Mouse (Mus musculus) myocyte (in vitro differentiated cells): ENCODE measurements at regions not wholly inside any gene's neighbourhood (a gene's known extent, or its start where the extent isn't known, plus 50 kb on each side); places are given as distances from the start of the nearest gene placed in this dataset.

Source experiments
- H3K27me3 ChIP-seq: one replicate; pipeline ENCODE4 v1.6.1; 2011; ENCODE audit not compliant: control insufficient read depth, insufficient read depth, insufficient read length
- H3K36me3 ChIP-seq: one replicate; pipeline ENCODE4 v1.6.1; 2011; ENCODE audit not compliant: control insufficient read depth, insufficient read depth
- H3K4me2 ChIP-seq: one replicate; pipeline ENCODE4 v1.6.1; 2011; ENCODE audit warnings: low read depth, control low read depth
- H3K4me3 ChIP-seq: one replicate; pipeline ENCODE4 v1.5.1; 2011; ENCODE audit warnings: mild to moderate bottlenecking, control low read depth, moderate library complexity
- H3K79me2 ChIP-seq: one replicate; pipeline ENCODE4 v1.6.1; 2011; ENCODE audit not compliant: control insufficient read depth, insufficient read depth
- H3ac ChIP-seq: one replicate; pipeline ENCODE4 v1.6.1; 2011; ENCODE audit not compliant: control insufficient read depth, insufficient read length
- CEBPB ChIP-seq: IDR thresholded peaks from 2 replicates; pipeline ENCODE4 v1.6.1; 2011; ENCODE audit warnings: mild to moderate bottlenecking, moderate library complexity; ENCODE audit not compliant: poor library complexity, insufficient read depth, severe bottlenecking
- E2F4 ChIP-seq: IDR thresholded peaks from one replicate; pipeline ENCODE4 v1.6.1; 2011; ENCODE audit warnings: mild to moderate bottlenecking, control low read depth, moderate library complexity; ENCODE audit not compliant: insufficient read depth
- MAX ChIP-seq: IDR thresholded peaks from one replicate; pipeline ENCODE4 v1.6.1; 2011; ENCODE audit warnings: low read depth, mild to moderate bottlenecking, control low read depth
- MYOD1 ChIP-seq, 3 experiments: IDR thresholded peaks; one replicate each; pipeline ENCODE4 v1.6.1; 2011; ENCODE audit warnings: control low read depth in 2 of 3, low read depth in 2 of 3, mild to moderate bottlenecking in 2 of 3, moderate library complexity in 1 of 3; ENCODE audit not compliant: insufficient read length in 2 of 3, control insufficient read depth in 1 of 3
- MYOG ChIP-seq, 3 experiments: IDR thresholded peaks; one replicate each; pipeline ENCODE4 v1.6.1; 2011; ENCODE audit warnings: control low read depth in 2 of 3, low read depth in 2 of 3, mild to moderate bottlenecking in 2 of 3; ENCODE audit not compliant: insufficient read length in 2 of 3, control insufficient read depth in 1 of 3, insufficient read depth in 1 of 3
- POLR2A ChIP-seq: IDR thresholded peaks from one replicate; pipeline ENCODE4 v1.6.1; 2011; ENCODE audit warnings: low read depth, mild to moderate bottlenecking, control low read depth, moderate library complexity; ENCODE audit not compliant: insufficient read length
- POLR2AphosphoS2 ChIP-seq: IDR thresholded peaks from one replicate; pipeline ENCODE4 v1.6.1; 2011; ENCODE audit warnings: low read depth, control low read depth; ENCODE audit not compliant: insufficient read length
- REST ChIP-seq: IDR thresholded peaks from one replicate; pipeline ENCODE4 v1.6.1; 2011; ENCODE audit warnings: mild to moderate bottlenecking, control low read depth, moderate library complexity; ENCODE audit not compliant: insufficient read depth, insufficient read length
- SRF ChIP-seq: IDR thresholded peaks from one replicate; pipeline ENCODE4 v1.6.1; 2011; ENCODE audit warnings: low read depth; ENCODE audit not compliant: control insufficient read depth, insufficient read length
- TCF12 ChIP-seq: IDR thresholded peaks from one replicate; pipeline ENCODE4 v1.6.1; 2011; ENCODE audit warnings: mild to moderate bottlenecking, control low read depth; ENCODE audit not compliant: poor library complexity, insufficient read depth, severe bottlenecking
- TCF3 ChIP-seq: IDR thresholded peaks from one replicate; pipeline ENCODE4 v1.6.1; 2011; ENCODE audit warnings: low read depth, control low read depth; ENCODE audit not compliant: insufficient read length
- USF1 ChIP-seq: IDR thresholded peaks from one replicate; pipeline ENCODE4 v1.6.1; 2011; ENCODE audit warnings: low read depth, mild to moderate bottlenecking, control low read depth, moderate library complexity

GRCm38 (mm10) chr3:149239664-149240063, 249.3 kb upstream of the Adgrl2 start:
- TF ChIP-seq POLR2AphosphoS2 (no peak), CEBPB (no peak), USF1 (no peak), MAX (no peak), TCF12 (no peak), POLR2A (no peak), REST (no peak), E2F4 (no peak), TCF3 (no peak), MYOG (IDR thresholded peaks at IDR 0.05; ENCODE audit: control insufficient read depth in 1 of 3, insufficient read depth in 1 of 3, insufficient read length in 2 of 3, low read depth in 2 of 3) (no peak), MYOD1 (IDR thresholded peaks at IDR 0.05; ENCODE audit: control insufficient read depth in 1 of 3, insufficient read length in 2 of 3, low read depth in 2 of 3) (no peak), SRF (no peak)
- H3K79me2 ChIP-seq, result no peaks in the 10 kb centered on the region
- no peak overlapping the region for H3K4me3 ChIP-seq
- no peaks in the 10 kb centered on the region for H3K36me3 ChIP-seq
- H3K4me2 ChIP-seq, result no peak overlapping the region
- H3ac ChIP-seq, result no peak overlapping the region
- no peaks in the 10 kb centered on the region for H3K27me3 ChIP-seq

DNA sequence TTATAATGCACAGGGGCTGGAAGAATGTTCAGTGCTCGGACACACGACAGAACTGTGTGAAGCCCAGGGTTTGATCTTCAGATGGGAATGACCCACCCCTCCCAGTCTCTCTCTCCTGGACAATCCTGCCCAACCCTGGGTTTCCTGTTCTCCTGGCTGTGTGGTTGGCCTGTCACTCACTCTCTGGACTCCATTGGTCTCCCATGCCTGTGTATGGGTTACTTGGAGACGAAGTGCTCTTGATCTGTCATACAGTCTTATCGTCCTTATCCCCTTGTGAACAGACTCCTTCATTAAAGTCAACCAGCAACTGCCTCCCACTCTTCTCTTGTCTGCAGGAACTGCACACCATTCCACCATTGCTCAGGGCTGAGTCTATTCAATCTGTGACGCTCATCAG, 247.7 kb upstream of the Adgrl2 start:
- H3K36me3 ChIP-seq, result no peaks in the 10 kb centered on the region
- H3K27me3 ChIP-seq, result no peaks in the 10 kb centered on the region
- no peak overlapping the region for H3K4me2 ChIP-seq
- TF ChIP-seq CEBPB, result no peak
- TF ChIP-seq MYOG (IDR thresholded peaks at IDR 0.05; ENCODE audit: control insufficient read depth in 1 of 3, insufficient read depth in 1 of 3, insufficient read length in 2 of 3, low read depth in 2 of 3), result no peak
- no peak for TF ChIP-seq SRF
- no peak for TF ChIP-seq E2F4
- no peak for TF ChIP-seq REST
- TF ChIP-seq MYOD1 (IDR thresholded peaks at IDR 0.05; ENCODE audit: control insufficient read depth in 1 of 3, insufficient read length in 2 of 3, low read depth in 2 of 3), result no peak
- no peak for TF ChIP-seq POLR2AphosphoS2
- no peak for TF ChIP-seq MAX
- no peak for TF ChIP-seq TCF3
- TF ChIP-seq POLR2A, result no peak
- TF ChIP-seq TCF12, result no peak
- no peak for TF ChIP-seq USF1
- no peaks in the 10 kb centered on the region for H3K79me2 ChIP-seq
- no peak overlapping the region for H3K4me3 ChIP-seq
- H3ac ChIP-seq, result no peak overlapping the region

DNA sequence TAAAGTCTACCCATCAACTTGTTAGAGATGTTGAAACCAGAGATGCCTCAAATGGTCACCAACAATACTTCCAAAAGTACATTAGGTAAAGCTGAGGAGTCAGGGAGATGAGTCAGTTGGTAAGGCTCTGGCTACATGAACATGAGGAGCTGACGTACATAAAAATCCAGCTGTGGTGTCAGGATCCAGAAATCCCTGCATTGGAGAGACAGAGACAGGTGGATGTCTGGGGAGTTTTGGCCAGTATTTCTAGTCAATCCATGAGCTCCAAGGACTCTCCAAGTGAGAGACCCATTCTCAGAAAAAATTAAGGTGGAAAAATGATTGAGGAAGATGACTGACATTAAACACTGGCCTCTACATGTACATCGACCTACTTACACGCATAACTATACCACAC, 244.8 kb upstream of the Adgrl2 start:
- Histone ChIP-seq H3K27me3 (no peaks in the 10 kb centered on the region), H3K4me2 (no peak overlapping the region), H3ac (no peak overlapping the region), H3K36me3 (no peaks in the 10 kb centered on the region), H3K79me2 (no peaks in the 10 kb centered on the region), H3K4me3 (no peak overlapping the region)
- TF ChIP-seq TCF12, result no peak
- peak in 2 of 3 experiments; percentile 79 to 89 for TF ChIP-seq MYOD1 (IDR thresholded peaks at IDR 0.05; ENCODE audit: control insufficient read depth in 1 of 3, insufficient read length in 2 of 3, low read depth in 2 of 3)

GRCm38 (mm10) chr3:149233691-149234131, 243.4 kb upstream of the Adgrl2 start:
- Histone ChIP-seq H3K27me3 (no peaks in the 10 kb centered on the region), H3K4me3 (no peak overlapping the region), H3ac (no peak overlapping the region), H3K4me2 (peak overlapping the region; percentile 2), H3K36me3 (no peaks in the 10 kb centered on the region), H3K79me2 (no peaks in the 10 kb centered on the region)
- no peak for TF ChIP-seq E2F4
- no peak for TF ChIP-seq MYOG (IDR thresholded peaks at IDR 0.05; ENCODE audit: control insufficient read depth in 1 of 3, insufficient read depth in 1 of 3, insufficient read length in 2 of 3, low read depth in 2 of 3)

DNA sequence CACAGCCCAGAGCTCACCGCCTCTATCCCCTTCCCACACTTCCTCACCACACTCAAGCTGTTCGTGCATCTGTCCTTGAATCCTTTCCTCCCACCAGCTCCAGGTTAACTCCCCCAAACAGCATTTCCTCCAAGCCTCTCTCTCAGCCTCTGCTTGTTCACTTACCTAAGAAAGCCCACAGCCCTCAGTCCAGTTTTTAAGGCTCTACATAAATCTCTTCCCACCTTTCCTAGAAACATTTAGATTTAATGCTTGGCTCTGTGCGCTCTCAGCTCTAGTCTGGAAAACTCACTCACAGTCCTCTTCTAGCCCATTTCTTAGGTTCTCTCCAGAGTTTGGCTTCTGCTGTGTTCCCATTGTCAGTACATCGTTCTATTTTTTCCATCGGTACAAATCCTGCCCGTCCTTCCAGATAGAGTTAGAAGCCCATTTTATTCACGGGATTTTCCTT, 242.9 kb upstream of the Adgrl2 start:
- Histone ChIP-seq H3K27me3 (no peaks in the 10 kb centered on the region), H3K4me2 (no peak overlapping the region), H3K4me3 (no peak overlapping the region), H3K36me3 (no peaks in the 10 kb centered on the region), H3ac (no peak overlapping the region), H3K79me2 (no peaks in the 10 kb centered on the region)
- no peak for TF ChIP-seq MYOD1 (IDR thresholded peaks at IDR 0.05; ENCODE audit: control insufficient read depth in 1 of 3, insufficient read length in 2 of 3, low read depth in 2 of 3)
- no peak for TF ChIP-seq MAX
- no peak for TF ChIP-seq USF1
- TF ChIP-seq REST, result no peak
- no peak for TF ChIP-seq E2F4
- TF ChIP-seq CEBPB, result no peak
- TF ChIP-seq POLR2A, result no peak
- no peak for TF ChIP-seq SRF
- no peak for TF ChIP-seq TCF12
- no peak for TF ChIP-seq POLR2AphosphoS2
- no peak for TF ChIP-seq MYOG (IDR thresholded peaks at IDR 0.05; ENCODE audit: control insufficient read depth in 1 of 3, insufficient read depth in 1 of 3, insufficient read length in 2 of 3, low read depth in 2 of 3)
- no peak for TF ChIP-seq TCF3
